Mouse (Mus musculus) embryonic facial prominence, embryonic 15.5 days (tissue): ENCODE data around the gene Rrm1. TPM values are rescaled to one million over a fixed set of nuclear protein-coding genes. Genes with fewer than 3 reads are reported as not detected.
"Not testable (repeated sequence)": the region's sequence is repeated elsewhere in the genome, so short reads cannot be mapped to it uniquely, and the experiment has no call there.

Experiments used
- ATAC-seq: fragments of 200-750 bp; cut with Nextera tagmentation; 2 replicates; pipeline ENCODE4 v1.8.0; 2017; ENCODE audit warnings: low read depth, moderate TSS enrichment; ENCODE audit not compliant: insufficient number of reproducible peaks, low FRiP score, low TSS enrichment
- H3K27ac ChIP-seq: fragments of 300-500 bp; sonication (generic); replicated peaks from 2 replicates; pipeline ENCODE4 v1.5.1; 2015; ENCODE audit warnings: mild to moderate bottlenecking, inconsistent platforms
- H3K27me3 ChIP-seq: fragments of 300-500 bp; sonication (generic); 2 replicates; pipeline ENCODE4 v1.6.1; 2015; ENCODE audit warnings: inconsistent platforms
- H3K36me3 ChIP-seq: fragments of 300-500 bp; sonication (generic); 2 replicates; pipeline ENCODE4 v1.6.1; 2015; ENCODE audit warnings: mild to moderate bottlenecking, inconsistent platforms
- H3K4me1 ChIP-seq: fragments of 300-500 bp; sonication (generic); 2 replicates; pipeline ENCODE4 v1.6.1; 2015; ENCODE audit warnings: inconsistent platforms
- H3K4me2 ChIP-seq: fragments of 300-500 bp; sonication (generic); replicated peaks from 2 replicates; pipeline ENCODE4 v1.6.1; 2015; ENCODE audit warnings: mild to moderate bottlenecking, inconsistent platforms
- H3K4me3 ChIP-seq: fragments of 300-500 bp; sonication (generic); replicated peaks from 2 replicates; pipeline ENCODE4 v1.5.1; 2015; ENCODE audit warnings: mild to moderate bottlenecking, inconsistent platforms
- H3K9ac ChIP-seq: fragments of 300-500 bp; sonication (generic); 2 replicates; pipeline ENCODE4 v1.6.1; 2015; ENCODE audit warnings: inconsistent platforms
- H3K9me3 ChIP-seq: fragments of 300-500 bp; sonication (generic); replicated peaks from 2 replicates; pipeline ENCODE4 v1.6.1; 2016; ENCODE audit warnings: inconsistent platforms
- whole genome bisulfite sequencing: fragments of 180-500 bp; shearing (Covaris S2); methylation state at CpG from one replicate; pipeline ENCODE4 v1.1.7; 2015; 5-methylcytosine and 5-hydroxymethylcytosine counted together
- polyA plus RNA-seq: library from polyadenylated mRNA; unstranded; fragments of >200 nt; fragmentation: Nextera tagmentation; extraction: Ambion mirVana; gene quantifications from 2 replicates; pipeline ENCODE4 v1.2.1, GENCODE M21; 2015

Gene Rrm1
- polyA plus RNA-seq, 1 experiment from 2014 or later = 119 TPM

- ATAC-seq = no peak
- H3K4me1 ChIP-seq = 0 out of 2 replicates have a peak, but pooled peaks cover 3% of the 10 kb centered on the region
- no peaks in the 10 kb centered on the region for H3K9me3 ChIP-seq
- H3K9ac ChIP-seq = no peak overlapping the region
- no peak overlapping the region for H3K4me2 ChIP-seq
- H3K36me3 ChIP-seq = no peaks in the 10 kb centered on the region
- 82% methylated on average over 4 of the region's 4 CpGs for WGBS
- H3K4me3 ChIP-seq = no peak overlapping the region
- no peak overlapping the region for H3K27ac ChIP-seq
- H3K27me3 ChIP-seq = no peaks in the 10 kb centered on the region
These were observed 36.9 kb downstream of the Rrm1 start for GRCm38 (mm10) chr7:102478425-102478824.

- Histone ChIP-seq H3K36me3 (no peaks in the 10 kb centered on the region), H3K9ac (no peak overlapping the region), H3K4me3 (no peak overlapping the region), H3K27ac (no peak overlapping the region), H3K27me3 (no peaks in the 10 kb centered on the region), H3K4me1 (0 out of 2 replicates have a peak, but pooled peaks cover 3% of the 10 kb centered on the region), H3K9me3 (no peaks in the 10 kb centered on the region), H3K4me2 (no peak overlapping the region)
- WGBS = 81% methylated on average over 3 of the region's 3 CpGs
- no peak for ATAC-seq
These were observed 37.4 kb downstream of the Rrm1 start for GRCm38 (mm10) chr7:102478926-102479325.

- H3K27ac ChIP-seq = no peak overlapping the region
- H3K27me3 ChIP-seq = no peaks in the 10 kb centered on the region
- no peaks in the 10 kb centered on the region for H3K9me3 ChIP-seq
- 0 out of 2 replicates have a peak, but pooled peaks cover 3% of the 10 kb centered on the region for H3K4me1 ChIP-seq
- ATAC-seq = no peak; the same call in 1 of the 2 replicates
- 60% methylated on average over 5 of the region's 5 CpGs for WGBS
- H3K4me2 ChIP-seq = no peak overlapping the region
- no peak overlapping the region for H3K4me3 ChIP-seq
- no peaks in the 10 kb centered on the region for H3K36me3 ChIP-seq
- H3K9ac ChIP-seq = no peak overlapping the region
These were observed 38.0 kb downstream of the Rrm1 start for GRCm38 (mm10) chr7:102479368-102480078.

DNA sequence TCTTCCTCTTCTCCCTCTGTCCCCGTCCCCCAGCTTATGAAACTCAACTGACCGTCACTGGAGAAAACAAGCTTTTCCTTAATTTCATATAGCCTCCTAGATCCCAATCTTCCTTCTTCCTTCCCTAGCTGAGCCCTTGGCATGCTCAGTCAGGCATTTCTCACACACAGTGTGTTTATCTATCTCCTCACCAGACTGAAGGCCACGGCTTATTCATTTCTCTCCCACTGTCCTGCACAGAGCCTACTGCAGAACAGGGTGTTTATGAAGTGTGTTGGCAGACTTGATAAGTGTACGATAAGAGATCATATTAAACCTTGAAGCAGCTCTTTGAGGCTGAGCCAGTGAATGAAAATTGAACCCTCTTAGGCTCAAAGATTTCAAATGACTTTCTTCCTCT, 39.3 kb downstream of the Rrm1 start:
- no peak for ATAC-seq
- H3K4me1 ChIP-seq = 0 out of 2 replicates have a peak, but pooled peaks cover 3% of the 10 kb centered on the region
- H3K27me3 ChIP-seq = no peaks in the 10 kb centered on the region
- H3K36me3 ChIP-seq = no peaks in the 10 kb centered on the region
- no peak overlapping the region for H3K4me2 ChIP-seq
- H3K27ac ChIP-seq = no peak overlapping the region
- no peak overlapping the region for H3K4me3 ChIP-seq
- no peaks in the 10 kb centered on the region for H3K9me3 ChIP-seq
- H3K9ac ChIP-seq = no peak overlapping the region
- WGBS = 79% methylated on average over 4 of the region's 4 CpGs

DNA sequence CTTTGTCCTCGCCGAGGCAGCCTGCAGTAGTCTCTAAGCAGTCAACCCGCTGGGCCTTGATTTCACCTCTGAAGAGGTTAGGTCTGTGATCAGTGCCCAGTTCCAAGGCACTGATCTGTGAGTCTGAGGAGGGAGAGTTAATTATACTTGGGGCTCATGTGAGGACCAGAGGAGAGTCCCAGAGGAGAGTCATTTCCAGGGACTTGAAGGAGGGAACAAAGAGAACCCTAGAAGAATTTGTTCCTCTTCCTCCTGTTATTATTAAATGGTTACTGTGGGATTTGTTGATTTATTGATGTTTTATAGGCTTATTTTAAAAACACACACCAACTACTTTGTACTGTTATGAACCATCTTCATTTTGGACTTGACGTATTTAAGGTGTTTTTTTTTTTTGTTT, 40.1 kb downstream of the Rrm1 start, which contains the start of gene Olfr543:
Gene Olfr543, minus strand, starts transcription at position 101 of the 400 bp plus-strand sequence.
- no peaks in the 10 kb centered on the region for H3K9me3 ChIP-seq
- no peak within 1 kb of the TSS for H3K9ac ChIP-seq
- 0 out of 2 replicates have a peak, but pooled peaks cover 3% of the 10 kb centered on the region for H3K4me1 ChIP-seq
- H3K4me3 ChIP-seq = no peak within 1 kb of the TSS
- H3K36me3 ChIP-seq = no peaks in the 10 kb centered on the region
- no peak for ATAC-seq
- no peaks in the 10 kb centered on the region for H3K27me3 ChIP-seq
- no peak within 1 kb of the TSS for H3K27ac ChIP-seq
- H3K4me2 ChIP-seq = no peak within 1 kb of the TSS
- WGBS = 95% methylated on average over 4 of the region's 4 CpGs

DNA sequence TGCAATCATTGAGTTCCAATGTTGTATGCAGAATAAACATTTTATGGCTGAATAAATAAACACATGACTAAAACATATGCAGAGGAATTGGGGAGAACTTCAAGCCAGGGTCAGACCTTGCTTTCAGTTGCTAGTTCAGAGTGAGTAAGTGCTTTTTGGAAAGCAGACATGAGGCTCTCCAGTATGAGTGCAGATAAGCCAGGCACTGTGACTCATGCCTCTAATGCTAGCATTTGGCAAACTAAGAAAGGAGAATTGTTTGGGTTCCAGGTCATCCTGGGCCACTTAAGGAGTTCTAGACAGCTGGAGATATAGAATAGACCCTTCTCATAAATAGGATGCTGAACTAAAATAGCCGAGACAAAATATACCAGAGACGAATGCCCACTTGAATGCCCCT, 42.2 kb downstream of the Rrm1 start:
- ATAC-seq = no peak

DNA sequence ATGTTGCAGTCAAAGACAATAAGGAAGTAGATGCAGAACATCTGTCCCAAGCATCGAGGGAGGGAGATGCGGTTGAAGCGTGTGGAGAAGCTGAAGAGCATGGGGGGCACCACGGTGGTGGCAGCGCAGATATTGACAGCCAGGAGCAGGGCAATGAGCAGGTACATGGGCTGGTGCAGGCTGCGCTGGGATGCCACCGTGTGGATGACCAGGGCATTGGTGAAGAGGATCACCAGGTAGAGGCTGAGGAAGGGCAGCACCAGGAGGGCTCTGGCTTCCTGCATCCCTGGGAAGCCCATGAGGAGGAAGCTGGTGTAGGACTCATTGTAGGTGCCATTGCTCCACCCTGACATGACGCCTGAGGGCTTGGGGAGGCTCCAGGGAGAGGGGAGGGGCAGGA, 43.3 kb downstream of the Rrm1 start:
- ATAC-seq, H3K9ac ChIP-seq, H3K4me3 ChIP-seq, H3K4me1 ChIP-seq, H3K9me3 ChIP-seq, H3K27ac ChIP-seq, H3K36me3 ChIP-seq, H3K4me2 ChIP-seq, H3K27me3 ChIP-seq: not testable (repeated sequence)
- 62% methylated on average over 8 of the region's 8 CpGs for WGBS

More for the DNA sequence above, 42.2 kb downstream of the Rrm1 start:
- H3K9ac ChIP-seq = no peak overlapping the region
- WGBS = 85% methylated on average over 2 of the region's 2 CpGs
- no peaks in the 10 kb centered on the region for H3K36me3 ChIP-seq
- H3K27ac ChIP-seq = no peak overlapping the region
- H3K9me3 ChIP-seq = no peaks in the 10 kb centered on the region
- H3K4me2 ChIP-seq = no peak overlapping the region
- H3K4me1 ChIP-seq = 0 out of 2 replicates have a peak, but pooled peaks cover 3% of the 10 kb centered on the region
- no peaks in the 10 kb centered on the region for H3K27me3 ChIP-seq
- no peak overlapping the region for H3K4me3 ChIP-seq

DNA sequence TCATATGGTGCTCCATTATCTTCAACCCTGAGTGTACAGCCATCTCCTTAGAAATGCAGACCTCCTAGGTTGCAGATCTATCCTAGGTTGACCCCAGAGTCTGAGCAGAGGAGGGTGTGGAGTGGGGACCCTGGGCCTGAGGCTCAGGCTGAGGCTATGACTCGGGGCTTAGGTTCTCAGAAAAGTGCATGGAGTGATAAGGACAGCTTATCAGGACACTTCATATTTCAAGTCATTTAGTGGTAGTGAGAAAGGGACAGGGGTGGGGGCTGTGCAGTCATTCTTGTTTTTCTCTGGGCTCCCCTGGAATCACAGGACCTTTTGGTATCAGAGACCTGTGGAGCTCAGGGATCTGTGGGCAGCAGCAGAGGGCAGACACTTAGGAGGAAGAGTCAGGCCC, 44.6 kb downstream of the Rrm1 start:
- Histone ChIP-seq H3K36me3 (no peaks in the 10 kb centered on the region), H3K9me3 (no peaks in the 10 kb centered on the region), H3K4me1 (no peaks in the 10 kb centered on the region), H3K4me3 (no peak overlapping the region), H3K4me2 (no peak overlapping the region), H3K9ac (no peak overlapping the region), H3K27ac (no peak overlapping the region), H3K27me3 (no peaks in the 10 kb centered on the region)
- ATAC-seq = no peak
- 71% methylated on average over 1 of the region's 1 CpGs for WGBS

DNA sequence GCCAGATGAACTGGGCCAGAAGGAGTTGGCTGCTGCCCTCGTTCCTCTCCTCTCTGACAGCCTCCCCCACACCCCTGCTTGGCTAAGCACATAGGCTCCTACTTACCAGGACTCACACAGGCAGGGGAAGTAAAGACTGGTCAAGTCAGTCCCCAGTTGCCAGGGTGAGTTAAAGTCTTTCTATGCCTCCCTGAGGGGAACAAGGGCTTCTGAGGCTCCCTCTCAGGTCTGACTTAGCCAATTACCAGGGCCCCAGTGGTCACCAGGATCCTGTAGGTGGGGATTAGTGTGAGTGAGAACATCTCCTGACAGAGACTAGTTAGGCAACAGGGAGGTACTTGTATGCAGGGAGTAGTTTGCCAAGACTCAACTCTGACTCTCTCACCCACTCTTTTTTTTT, 46.7 kb downstream of the Rrm1 start, which contains the start of gene Olfr544:
Gene Olfr544, minus strand, starts transcription at position 153 of the 400 bp plus-strand sequence.
- WGBS = 57% methylated on average over 1 of the region's 1 CpGs
- Histone ChIP-seq H3K36me3 (no peaks in the 10 kb centered on the region), H3K4me2 (no peak within 1 kb of the TSS), H3K9ac (no peak within 1 kb of the TSS), H3K27ac (no peak within 1 kb of the TSS), H3K27me3 (no peaks in the 10 kb centered on the region), H3K4me3 (no peak within 1 kb of the TSS), H3K4me1 (no peaks in the 10 kb centered on the region), H3K9me3 (no peaks in the 10 kb centered on the region)
- no peak for ATAC-seq

DNA sequence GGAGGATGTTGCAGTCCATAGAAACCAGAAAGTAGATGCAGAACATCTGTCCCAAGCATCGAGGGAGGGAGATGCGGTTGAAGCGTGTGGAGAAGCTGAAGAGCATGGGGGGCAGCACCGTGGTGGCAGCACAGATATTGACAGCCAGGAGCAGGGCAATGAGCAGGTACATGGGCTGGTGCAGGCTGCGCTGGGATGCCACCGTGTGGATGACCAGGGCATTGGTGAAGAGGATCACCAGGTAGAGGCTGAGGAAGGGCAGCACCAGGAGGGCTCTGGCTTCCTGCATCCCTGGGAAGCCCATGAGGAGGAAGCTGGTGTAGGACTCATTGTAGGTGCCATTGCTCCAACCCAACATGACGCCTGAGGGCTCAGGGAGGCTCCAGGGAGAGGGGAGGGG, 52.9 kb downstream of the Rrm1 start:
- H3K4me3 ChIP-seq, H3K27me3 ChIP-seq, H3K4me2 ChIP-seq, H3K36me3 ChIP-seq, ATAC-seq, H3K4me1 ChIP-seq, H3K9me3 ChIP-seq, H3K9ac ChIP-seq, H3K27ac ChIP-seq: not testable (repeated sequence)
- 48% methylated on average over 7 of the region's 7 CpGs for whole genome bisulfite sequencing

DNA sequence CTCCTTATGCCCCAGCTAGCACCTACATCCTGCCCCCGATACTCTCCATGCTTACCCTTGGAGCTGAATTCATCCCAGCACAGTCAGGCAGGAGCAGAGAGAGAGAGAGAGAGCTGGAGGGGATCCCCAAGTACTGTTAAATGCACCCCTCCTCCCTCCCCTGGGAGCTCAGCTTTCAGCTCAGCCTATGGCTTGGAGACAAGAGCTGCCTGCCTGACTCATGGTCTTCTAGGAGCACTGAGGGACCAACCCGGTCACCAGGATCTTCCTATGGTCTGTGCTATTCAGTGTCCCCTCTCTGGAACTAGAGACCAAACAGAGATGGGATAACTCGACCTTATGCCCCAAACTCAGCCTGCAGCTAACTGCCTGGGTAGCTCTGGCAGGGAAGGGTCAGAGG, 58.0 kb downstream of the Rrm1 start, which contains the start of gene Olfr545:
Gene Olfr545, minus strand, starts transcription at position 101 of the 400 bp plus-strand sequence.
- no peak for ATAC-seq
- Histone ChIP-seq H3K27me3 (no peaks in the 10 kb centered on the region), H3K27ac (no peak within 1 kb of the TSS), H3K9ac (no peak within 1 kb of the TSS), H3K4me3 (no peak within 1 kb of the TSS), H3K9me3 (no peaks in the 10 kb centered on the region), H3K4me1 (no peaks in the 10 kb centered on the region), H3K36me3 (no peaks in the 10 kb centered on the region), H3K4me2 (no peak within 1 kb of the TSS)
- WGBS = 52% methylated on average over 3 of the region's 3 CpGs

- Histone ChIP-seq H3K4me2 (no peak overlapping the region), H3K9me3 (no peaks in the 10 kb centered on the region), H3K4me3 (no peak overlapping the region), H3K36me3 (no peaks in the 10 kb centered on the region), H3K27me3 (no peaks in the 10 kb centered on the region), H3K27ac (no peak overlapping the region), H3K9ac (no peak overlapping the region), H3K4me1 (no peaks in the 10 kb centered on the region)
- ATAC-seq = no peak
- 76% methylated on average over 5 of the region's 5 CpGs for WGBS
These were observed 60.5 kb downstream of the Rrm1 start for GRCm38 (mm10) chr7:102501986-102502385.
